Mouse (Mus musculus): ENCODE measurements around the gene Ccnd3. TPM values are rescaled to one million over a fixed set of nuclear protein-coding genes. Genes with fewer than 3 reads are reported as not detected.

Gene Ccnd3
- polyA plus RNA-seq (2012; rRNA removed; ENCODE audit: low replicate concordance) = 58.8 and 63.9 TPM in 2 replicates

GRCm38 (mm10) chr17:47504941-47505346 lies at the start of gene Ccnd3:
TSS of gene Ccnd3 (plus strand) at chr17:47505051.

GRCm38 (mm10) chr17:47501946-47502706 lies 2.7 kb upstream of the Ccnd3 start, which contains the start of gene Taf8:
TSS of gene Taf8 (minus strand) at chr17:47502292.

GRCm38 (mm10) chr17:47610849-47611660 lies 106.2 kb downstream of the Ccnd3 start, which contains the start of the genes Bysl, Med20 and Gm20517:
TSS of gene Bysl (minus strand) at chr17:47611492.
TSS of gene Med20 (plus strand) at chr17:47611582.
TSS of gene Gm20517 (plus strand) at chr17:47611589.

GRCm38 (mm10) chr17:47630678-47631065 lies 125.8 kb downstream of the Ccnd3 start, which contains the start of gene Usp49:
TSS of gene Usp49 (plus strand) at chr17:47630690.

Other genes with a start within 250 kb of the Ccnd3 start
- gene Mrps10, start 136.2 kb upstream of the Ccnd3 start, polyA plus RNA-seq (2012; rRNA removed; ENCODE audit: low replicate concordance) = 9.9 and 14.2 TPM in 2 replicates
- gene Guca1b, start 119.7 kb upstream of the Ccnd3 start, polyA plus RNA-seq (2012; rRNA removed; ENCODE audit: low replicate concordance) = 0.61 and 1.0 TPM in 2 replicates
- 2.0 and 4.0 TPM in 2 replicates for gene Guca1a, start 104.5 kb upstream of the Ccnd3 start, polyA plus RNA-seq (2012; rRNA removed; ENCODE audit: low replicate concordance)
- 12.2 and 21.8 TPM in 2 replicates for gene AI661453, start 68.4 kb upstream of the Ccnd3 start, polyA plus RNA-seq (2012; rRNA removed; ENCODE audit: low replicate concordance)
- 0.13 and 0.34 TPM in 2 replicates for gene 1700001C19Rik, start 67.7 kb upstream of the Ccnd3 start, polyA plus RNA-seq (2012; rRNA removed; ENCODE audit: low replicate concordance)
- 7.9 and 9.1 TPM in 2 replicates for gene Taf8, start 2.8 kb upstream of the Ccnd3 start, polyA plus RNA-seq (2012; rRNA removed; ENCODE audit: low replicate concordance)
- gene Bysl, start 106.4 kb downstream of the Ccnd3 start, polyA plus RNA-seq (2012; rRNA removed; ENCODE audit: low replicate concordance) = 3.6 and 4.3 TPM in 2 replicates
- gene Med20, start 106.5 kb downstream of the Ccnd3 start, polyA plus RNA-seq (2012; rRNA removed; ENCODE audit: low replicate concordance) = 7.5 and 8.3 TPM in 2 replicates
- gene Gm20517, start 106.5 kb downstream of the Ccnd3 start, polyA plus RNA-seq (2012; rRNA removed; ENCODE audit: low replicate concordance) = 1.2 TPM in 1 of 2 replicates, not detected in the other
- 3.6 and 7.2 TPM in 2 replicates for gene Usp49, start 125.6 kb downstream of the Ccnd3 start, polyA plus RNA-seq (2012; rRNA removed; ENCODE audit: low replicate concordance)
- 98.8 and 100 TPM in 2 replicates for gene Tomm6, start 183.3 kb downstream of the Ccnd3 start, polyA plus RNA-seq (2012; rRNA removed; ENCODE audit: low replicate concordance)
- 18.0 and 22.9 TPM in 2 replicates for gene Frs3, start 184.0 kb downstream of the Ccnd3 start, polyA plus RNA-seq (2012; rRNA removed; ENCODE audit: low replicate concordance)
- 0.29 and 0.65 TPM in 2 replicates for gene Gm21981, start 189.4 kb downstream of the Ccnd3 start, polyA plus RNA-seq (2012; rRNA removed; ENCODE audit: low replicate concordance)
- gene Prickle4, start 189.7 kb downstream of the Ccnd3 start, polyA plus RNA-seq (2012; rRNA removed; ENCODE audit: low replicate concordance) = 0.51 and 7.3 TPM in 2 replicates
- gene Pgc, start 221.8 kb downstream of the Ccnd3 start, polyA plus RNA-seq (2012; rRNA removed; ENCODE audit: low replicate concordance) = 29.9 and 498 TPM in 2 replicates
- 54.2 and 66.7 TPM in 2 replicates for gene Tfeb, start 232.0 kb downstream of the Ccnd3 start, polyA plus RNA-seq (2012; rRNA removed; ENCODE audit: low replicate concordance)

Measured in duodenum, adult 2 months (tissue).